Mouse (Mus musculus): ENCODE results near the gene Col5a1. TPM values are rescaled to one million over a fixed set of nuclear protein-coding genes. Genes with fewer than 3 reads are reported as not detected.

Gene Col5a1
- total and polyA plus RNA-seq, 2 experiments from 2014 or later: 4.8 to 23.6 TPM

- no peak overlapping the region for H3K4me2 ChIP-seq (ENCODE audit: low read depth)
- WGBS: 89% methylated on average over 9 of the region's 9 CpGs
- ATAC-seq: no peak
- no peaks in the 10 kb centered on the region for H3K9me3 ChIP-seq (ENCODE audit: low read length)
- H3K27ac ChIP-seq (ENCODE audit: low read depth, low read length): no peak overlapping the region
- TF ChIP-seq CTCF (IDR thresholded peaks at IDR 0.05; ENCODE audit: low read depth): no peak
- H3K4me3 ChIP-seq (ENCODE audit: low read depth, low read length): no peak overlapping the region
- no peaks in the 10 kb centered on the region; the same call in 1 of the 2 replicates for H3K36me3 ChIP-seq (ENCODE audit: insufficient read depth)
- H3K9ac ChIP-seq: no peak overlapping the region
- no peaks in the 10 kb centered on the region for H3K27me3 ChIP-seq (ENCODE audit: insufficient read depth, low read length)
- DNase-seq: no peak
- H3K4me1 ChIP-seq (ENCODE audit: insufficient read depth): peaks cover 10% of the 10 kb centered on the region; the same call in 1 of the 2 replicates
Observed at GRCm38 (mm10) chr2:27999996-28000583, 113.9 kb downstream of the Col5a1 start.

- ATAC-seq: no peak
- WGBS: 74% methylated on average over 3 of the region's 3 CpGs
- peaks cover 10% of the 10 kb centered on the region; the same call in 1 of the 2 replicates for H3K4me1 ChIP-seq (ENCODE audit: insufficient read depth)
- H3K4me3 ChIP-seq (ENCODE audit: low read depth, low read length): no peak overlapping the region
- TF ChIP-seq CTCF (IDR thresholded peaks at IDR 0.05; ENCODE audit: low read depth): no peak
- H3K9ac ChIP-seq: no peak overlapping the region
- H3K27ac ChIP-seq (ENCODE audit: low read depth, low read length): no peak overlapping the region
- DNase-seq: no peak
- H3K9me3 ChIP-seq (ENCODE audit: low read length): no peaks in the 10 kb centered on the region
- no peaks in the 10 kb centered on the region; the same call in 1 of the 2 replicates for H3K36me3 ChIP-seq (ENCODE audit: insufficient read depth)
- H3K27me3 ChIP-seq (ENCODE audit: insufficient read depth, low read length): no peaks in the 10 kb centered on the region
- no peak overlapping the region for H3K4me2 ChIP-seq (ENCODE audit: low read depth)
Observed at GRCm38 (mm10) chr2:28000660-28001059, 114.4 kb downstream of the Col5a1 start.

GRCm38 (mm10) chr2:28001206-28001605 lies 115.0 kb downstream of the Col5a1 start:
- ATAC-seq: peak; percentile 74

GRCm38 (mm10) chr2:28005187-28005586 lies 119.0 kb downstream of the Col5a1 start:
- no peak overlapping the region for H3K4me2 ChIP-seq (ENCODE audit: low read depth)
- WGBS: 86% methylated on average over 4 of the region's 4 CpGs
- no peaks in the 10 kb centered on the region for H3K9me3 ChIP-seq (ENCODE audit: low read length)
- no peak for TF ChIP-seq CTCF (IDR thresholded peaks at IDR 0.05; ENCODE audit: low read depth)
- no peaks in the 10 kb centered on the region for H3K27me3 ChIP-seq (ENCODE audit: insufficient read depth, low read length)
- H3K9ac ChIP-seq: no peak overlapping the region
- H3K4me3 ChIP-seq (ENCODE audit: low read depth, low read length): no peak overlapping the region
- no peak overlapping the region for H3K27ac ChIP-seq (ENCODE audit: low read depth, low read length)
- H3K4me1 ChIP-seq (ENCODE audit: insufficient read depth): peaks cover 16% of the 10 kb centered on the region; the same call in 1 of the 2 replicates
- no peaks in the 10 kb centered on the region; the same call in 1 of the 2 replicates for H3K36me3 ChIP-seq (ENCODE audit: insufficient read depth)
- ATAC-seq (no peak), DNase-seq (no peak)

More at GRCm38 (mm10) chr2:28001206-28001605, 115.0 kb downstream of the Col5a1 start:
- Histone ChIP-seq H3K9me3 (ENCODE audit: low read length) (no peaks in the 10 kb centered on the region), H3K4me3 (ENCODE audit: low read depth, low read length) (no peak overlapping the region), H3K9ac (no peak overlapping the region), H3K27ac (ENCODE audit: low read depth, low read length) (no peak overlapping the region), H3K4me1 (ENCODE audit: insufficient read depth) (peaks cover 10% of the 10 kb centered on the region; the same call in 1 of the 2 replicates), H3K36me3 (ENCODE audit: insufficient read depth) (no peaks in the 10 kb centered on the region; the same call in 1 of the 2 replicates), H3K27me3 (ENCODE audit: insufficient read depth, low read length) (no peaks in the 10 kb centered on the region), H3K4me2 (ENCODE audit: low read depth) (no peak overlapping the region)
- no peak for TF ChIP-seq CTCF (IDR thresholded peaks at IDR 0.05; ENCODE audit: low read depth)
- WGBS: 63% methylated on average over 11 of the region's 11 CpGs
- DNase-seq: peak; percentile 68

GRCm38 (mm10) chr2:28008261-28008660 lies 122.0 kb downstream of the Col5a1 start:
- ATAC-seq: no peak
- H3K9me3 ChIP-seq (ENCODE audit: low read length): no peaks in the 10 kb centered on the region
- H3K27me3 ChIP-seq (ENCODE audit: insufficient read depth, low read length): no peaks in the 10 kb centered on the region
- H3K4me1 ChIP-seq (ENCODE audit: insufficient read depth): peaks cover 6% of the 10 kb centered on the region; the same call in 1 of the 2 replicates
- H3K36me3 ChIP-seq (ENCODE audit: insufficient read depth): no peaks in the 10 kb centered on the region; the same call in 1 of the 2 replicates
- H3K9ac ChIP-seq: no peak overlapping the region
- H3K4me2 ChIP-seq (ENCODE audit: low read depth): no peak overlapping the region
- H3K27ac ChIP-seq (ENCODE audit: low read depth, low read length): peak overlapping the region; percentile 29; the same call in 1 of the 2 replicates
- WGBS: 27% methylated on average over 4 of the region's 4 CpGs
- DNase-seq: peak; percentile 51
- no peak overlapping the region for H3K4me3 ChIP-seq (ENCODE audit: low read depth, low read length)
- no peak for TF ChIP-seq CTCF (IDR thresholded peaks at IDR 0.05; ENCODE audit: low read depth)

GRCm38 (mm10) chr2:28012367-28012766 lies 126.1 kb downstream of the Col5a1 start:
- Histone ChIP-seq H3K27ac (ENCODE audit: low read depth, low read length) (no peak overlapping the region), H3K9me3 (ENCODE audit: low read length) (no peaks in the 10 kb centered on the region), H3K27me3 (ENCODE audit: insufficient read depth, low read length) (no peaks in the 10 kb centered on the region), H3K4me2 (ENCODE audit: low read depth) (no peak overlapping the region), H3K4me3 (ENCODE audit: low read depth, low read length) (no peak overlapping the region), H3K9ac (no peak overlapping the region), H3K36me3 (ENCODE audit: insufficient read depth) (no peaks in the 10 kb centered on the region), H3K4me1 (ENCODE audit: insufficient read depth) (peaks cover 6% of the 10 kb centered on the region; the same call in 1 of the 2 replicates)
- no peak for ATAC-seq
- DNase-seq: no peak
- no peak for TF ChIP-seq CTCF (IDR thresholded peaks at IDR 0.05; ENCODE audit: low read depth)
- WGBS: 62% methylated on average over 3 of the region's 3 CpGs

GRCm38 (mm10) chr2:28014778-28015177 lies 128.6 kb downstream of the Col5a1 start:
- 95% methylated on average over 3 of the region's 3 CpGs for WGBS
- Histone ChIP-seq H3K36me3 (ENCODE audit: insufficient read depth) (no peaks in the 10 kb centered on the region), H3K9ac (no peak overlapping the region)

More at GRCm38 (mm10) chr2:28014778-28015177, 128.6 kb downstream of the Col5a1 start:
- H3K27ac ChIP-seq (ENCODE audit: low read depth, low read length): no peak overlapping the region
- no peaks in the 10 kb centered on the region for H3K9me3 ChIP-seq (ENCODE audit: low read length)
- no peak overlapping the region for H3K4me3 ChIP-seq (ENCODE audit: low read depth, low read length)
- H3K27me3 ChIP-seq (ENCODE audit: insufficient read depth, low read length): no peaks in the 10 kb centered on the region
- DNase-seq (no peak), ATAC-seq (no peak)
- TF ChIP-seq CTCF (IDR thresholded peaks at IDR 0.05; ENCODE audit: low read depth): no peak
- no peak overlapping the region for H3K4me2 ChIP-seq (ENCODE audit: low read depth)
- H3K4me1 ChIP-seq (ENCODE audit: insufficient read depth): no peaks in the 10 kb centered on the region
